Mouse (Mus musculus) lung, adult 2 months (tissue): Measurements from ENCODE around the gene Tmem185a.

ENCODE experiments used
- CTCF ChIP-seq: fragments of 200-500 bp; IDR thresholded peaks from 2 replicates; pipeline ENCODE4 v1.5.1; 2011; ENCODE audit warnings: mild to moderate bottlenecking, low read length, control low read depth; ENCODE audit not compliant: insufficient read depth
- POLR2A ChIP-seq: fragments of 200-500 bp; IDR thresholded peaks from 2 replicates; pipeline ENCODE4 v1.6.1; 2011; ENCODE audit warnings: low read depth, mild to moderate bottlenecking, control low read depth, low read length, borderline replicate concordance; ENCODE audit errors: extremely low read depth

DNA sequence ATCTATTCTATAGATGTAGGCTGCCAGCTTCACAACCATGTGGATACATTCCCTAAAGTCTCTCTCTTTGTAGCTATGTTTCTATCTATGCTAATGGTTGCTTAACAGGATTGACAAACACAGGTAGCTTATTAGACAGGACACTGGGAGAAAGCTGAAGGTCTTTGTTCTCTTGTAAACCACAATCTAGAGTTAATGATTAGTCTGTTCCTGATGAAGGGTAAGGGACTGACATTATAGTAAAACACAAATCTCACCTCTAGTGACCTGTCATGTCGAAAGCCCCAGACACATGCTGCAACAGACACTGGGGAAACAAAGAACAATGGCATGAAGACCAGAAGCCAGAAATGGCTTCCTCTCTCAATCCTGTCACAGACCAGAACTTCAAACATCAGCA is 10.1 kb downstream of the Tmem185a start:
- no peak for TF ChIP-seq CTCF
- no peak for TF ChIP-seq POLR2A
